Comparison of ENCODE assay signal across 8 mouse cellular contexts in genomic region chr15:27937003-27937860, GRCm38 (mm10).
DNase-seq lines count a peak whose midpoint lies in the region; ATAC-seq and TF ChIP-seq lines count a peak whose summit lies in the region.

No protein-coding gene starts in this region.

- H3K27ac ChIP-seq in forebrain, postnatal 0 days (ENCODE audit: low read depth, low read length): peak overlapping the region; percentile 92
- H3K27ac ChIP-seq in hindbrain, embryonic 15.5 days (replicated peaks): peak overlapping the region; percentile 94

- H3K4me3 ChIP-seq in forebrain, postnatal 0 days (ENCODE audit: low read depth, low read length): peak overlapping the region; percentile 30
- peak overlapping the region; percentile 32 for H3K4me3 ChIP-seq in hindbrain, embryonic 15.5 days

- peaks cover 30% of the 10 kb centered on the region for H3K4me1 ChIP-seq in forebrain, postnatal 0 days (ENCODE audit: insufficient read depth)
- H3K4me1 ChIP-seq in hindbrain, embryonic 15.5 days (replicated peaks): peaks cover 67% of the 10 kb centered on the region

- H3K4me2 ChIP-seq in forebrain, postnatal 0 days (ENCODE audit: low read depth): peak overlapping the region; percentile 50
- peak overlapping the region; percentile 60 for H3K4me2 ChIP-seq in hindbrain, embryonic 15.5 days

- H3K9ac ChIP-seq in forebrain, postnatal 0 days: peak overlapping the region; percentile 51
- H3K9ac ChIP-seq in hindbrain, embryonic 15.5 days: peak overlapping the region; percentile 33

- peak; percentile 58 for TF ChIP-seq CTCF in forebrain, postnatal 0 days (IDR thresholded peaks at IDR 0.05; ENCODE audit: low read depth)

- no peaks in the 10 kb centered on the region for H3K36me3 ChIP-seq in forebrain, postnatal 0 days (ENCODE audit: insufficient read depth)
- H3K36me3 ChIP-seq in hindbrain, embryonic 15.5 days: no peaks in the 10 kb centered on the region

- ATAC-seq in forebrain, postnatal 0 days: peak; percentile 98
- ATAC-seq in hindbrain, embryonic 15.5 days (ENCODE audit: low FRiP score, low read depth): peak; percentile 95

- peak; percentile 80 for DNase-seq in NIH3T3 (ENCODE audit: low read depth)
- DNase-seq in cerebellum, adult 18-20 months: peak; percentile 82 to 88
- DNase-seq in forebrain, postnatal 0 days: peak; percentile 94
- DNase-seq in layer of hippocampus, postnatal 36 days: peak; percentile 68 to 69
- DNase-seq in lung, postnatal 14 days: peak; percentile 32
- peak; percentile 85 to 92 for DNase-seq in right cerebral cortex, postnatal 10 days (ENCODE audit: low spot score in 2 of 2)
- no peak for DNase-seq in urinary bladder, adult 18-20 months (ENCODE audit: low spot score in 2 of 2)

- no peaks in the 10 kb centered on the region for H3K27me3 ChIP-seq in forebrain, postnatal 0 days (ENCODE audit: insufficient read depth, low read length)
- H3K27me3 ChIP-seq in hindbrain, embryonic 15.5 days: no peaks in the 10 kb centered on the region

- WGBS in forebrain, postnatal 0 days: 4% methylated on average over 20 of the region's 20 CpGs
- 6% methylated on average over 20 of the region's 20 CpGs for WGBS in hindbrain, embryonic 15.5 days

- no peaks in the 10 kb centered on the region for H3K9me3 ChIP-seq in forebrain, postnatal 0 days (ENCODE audit: low read length)
- H3K9me3 ChIP-seq in hindbrain, embryonic 15.5 days: no peaks in the 10 kb centered on the region

Comparison
In these comparisons a context has a peak if more than half of its experiments do, and no peak if none do; other contexts are left out.
1. DNase-seq: peak in NIH3T3 (single experiment), cerebellum, adult 18-20 months (2 of 2), forebrain, postnatal 0 days (single experiment), layer of hippocampus, postnatal 36 days (2 of 2), lung, postnatal 14 days (single experiment) and right cerebral cortex, postnatal 10 days (2 of 2); none in urinary bladder, adult 18-20 months (0 of 2).